Mouse (Mus musculus): ENCODE results near the gene Plppr2. TPM values are rescaled to one million over a fixed set of nuclear protein-coding genes. Genes with fewer than 3 reads are reported as not detected.

The Plppr2 gene
- 86.4 and 100 TPM in 2 replicates for polyA plus RNA-seq (2015; fragmentation: Nextera tagmentation; extraction: Ambion mirVana)

DNA sequence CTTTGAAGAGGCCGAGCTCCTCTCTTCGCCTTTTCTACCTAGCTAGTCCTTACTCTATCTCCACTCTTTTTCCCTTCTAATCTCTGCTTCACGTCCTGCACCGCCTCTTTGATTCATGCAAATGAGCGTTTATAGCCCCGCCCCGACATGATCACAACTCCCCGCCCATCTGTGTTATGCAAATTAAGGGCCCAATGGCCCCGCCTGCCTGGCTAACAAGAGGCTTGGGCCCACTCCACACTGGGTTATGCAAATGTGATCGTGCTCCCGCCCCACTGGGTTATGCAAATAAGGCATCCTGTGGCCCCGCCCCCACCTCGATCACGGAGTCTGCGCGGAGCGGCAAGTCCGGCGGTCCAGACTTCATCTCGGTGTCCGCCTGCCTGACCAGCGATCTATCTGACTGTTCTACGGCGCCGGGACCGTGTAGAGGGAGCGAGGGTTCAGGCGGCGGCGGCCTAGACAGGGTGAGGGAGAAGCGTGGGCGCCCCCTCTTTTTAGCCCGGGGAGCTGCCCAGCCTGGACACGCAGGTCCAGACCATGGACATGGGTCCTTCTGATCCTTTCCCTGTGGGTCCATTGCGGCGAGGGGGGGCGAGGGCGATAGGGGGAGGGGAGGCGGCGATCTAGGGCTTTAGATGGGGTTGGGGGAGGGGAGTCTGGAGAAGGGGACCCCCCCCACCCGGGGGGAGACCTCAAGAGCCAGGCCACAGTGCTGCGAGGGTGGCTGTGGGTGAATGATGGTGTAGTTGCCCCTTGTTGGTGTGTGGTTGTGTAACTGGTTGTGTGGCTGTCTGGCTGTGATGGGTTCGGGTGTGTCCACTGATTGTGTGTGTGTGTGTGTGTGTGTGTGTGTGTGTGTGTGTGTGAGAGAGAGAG is at the start of gene Plppr2:
Plppr2 (plus strand) TSS at position 342 of the 879 bp plus-strand sequence.
- Histone ChIP-seq H3K27me3 (replicated peaks) (no peaks in the 10 kb centered on the region), H3K4me1 (peaks cover 32% of the 10 kb centered on the region), H3K4me3 (replicated peaks) (peak within 1 kb of the TSS; percentile 74), H3K27ac (replicated peaks) (peak within 1 kb of the TSS; percentile 88), H3K4me2 (peak within 1 kb of the TSS; percentile 65), H3K36me3 (peaks cover 21% of the 10 kb centered on the region), H3K9ac (replicated peaks) (peak within 1 kb of the TSS; percentile 88), H3K9me3 (replicated peaks) (no peaks in the 10 kb centered on the region)
- peak; percentile 96 for ATAC-seq (ENCODE audit: low FRiP score)
- under 1% methylated on average over 42 of the region's 43 CpGs for WGBS

DNA sequence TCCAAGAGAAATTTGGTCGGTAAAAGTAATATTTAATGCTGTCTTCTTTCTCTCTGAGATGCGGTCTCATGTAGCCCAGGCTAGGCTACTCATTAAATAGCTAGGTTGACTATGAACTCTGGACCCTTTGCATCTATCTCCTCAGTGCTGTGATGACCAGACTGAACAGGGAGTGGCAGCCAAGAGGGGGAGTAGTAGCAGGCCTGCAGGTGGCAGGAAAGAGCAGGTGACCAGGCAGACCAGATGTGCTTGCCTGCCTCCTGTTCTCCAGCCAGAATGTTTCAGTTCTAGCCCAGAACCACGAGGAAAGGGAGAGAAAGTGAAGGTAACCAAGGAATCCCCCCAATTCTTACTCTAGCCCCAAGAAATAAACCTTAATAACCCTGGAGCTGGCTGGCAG is 47.6 kb upstream of the Plppr2 start:
- H3K27ac ChIP-seq (replicated peaks), result no peak overlapping the region
- no peak overlapping the region for H3K9ac ChIP-seq (replicated peaks)
- H3K4me3 ChIP-seq (replicated peaks), result no peak overlapping the region
- H3K4me2 ChIP-seq, result no peak overlapping the region
- H3K27me3 ChIP-seq (replicated peaks), result 0 out of 2 replicates have a peak, but pooled peaks cover 3% of the 10 kb centered on the region
- H3K9me3 ChIP-seq (replicated peaks), result no peaks in the 10 kb centered on the region
- H3K4me1 ChIP-seq, result no peaks in the 10 kb centered on the region
- 56% methylated on average over 3 of the region's 3 CpGs for WGBS
- no peaks in the 10 kb centered on the region for H3K36me3 ChIP-seq
- no peak for ATAC-seq (ENCODE audit: low FRiP score)

DNA sequence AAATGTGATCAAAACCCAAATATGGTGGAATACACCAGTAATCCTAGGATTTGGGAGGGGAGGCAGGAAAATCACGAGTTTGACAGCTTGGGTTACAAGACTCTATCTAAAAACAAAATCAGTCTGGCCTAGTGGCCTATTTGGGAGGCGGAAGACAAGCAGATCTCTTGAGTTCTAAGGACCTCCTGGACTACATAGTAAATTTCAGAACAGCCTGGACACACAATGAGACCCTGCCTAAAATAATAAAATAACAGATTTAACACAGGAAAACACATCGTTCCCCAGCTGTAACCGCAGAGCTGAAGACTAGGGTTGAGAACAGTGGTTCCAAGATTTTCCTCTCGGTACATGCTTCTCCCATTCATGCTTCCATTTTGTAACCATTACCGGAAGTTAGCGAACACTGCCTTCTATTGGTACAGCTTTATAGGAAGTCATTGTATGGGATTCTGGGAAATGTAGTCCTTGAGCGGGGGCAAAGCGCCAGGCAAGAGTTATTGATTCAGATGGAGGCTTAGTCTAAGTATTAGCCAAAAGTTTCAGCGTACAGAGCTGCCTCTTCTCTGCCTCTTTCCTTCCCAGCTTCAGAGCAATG is 35.5 kb upstream of the Plppr2 start:
- peak; percentile 83 for ATAC-seq (ENCODE audit: low FRiP score)
- H3K27ac ChIP-seq (replicated peaks), result peak overlapping the region; percentile 74
- H3K9ac ChIP-seq (replicated peaks), result peak overlapping the region; percentile 28; the same call in 1 of the 2 replicates
- peak overlapping the region; percentile 59 for H3K4me2 ChIP-seq
- H3K9me3 ChIP-seq (replicated peaks), result no peaks in the 10 kb centered on the region
- peaks cover 7% of the 10 kb centered on the region for H3K4me1 ChIP-seq
- no peaks in the 10 kb centered on the region for H3K36me3 ChIP-seq
- peaks cover 21% of the 10 kb centered on the region for H3K27me3 ChIP-seq (replicated peaks)
- WGBS, result 16% methylated on average over 10 of the region's 10 CpGs
- peak overlapping the region; percentile 45 for H3K4me3 ChIP-seq (replicated peaks)

DNA sequence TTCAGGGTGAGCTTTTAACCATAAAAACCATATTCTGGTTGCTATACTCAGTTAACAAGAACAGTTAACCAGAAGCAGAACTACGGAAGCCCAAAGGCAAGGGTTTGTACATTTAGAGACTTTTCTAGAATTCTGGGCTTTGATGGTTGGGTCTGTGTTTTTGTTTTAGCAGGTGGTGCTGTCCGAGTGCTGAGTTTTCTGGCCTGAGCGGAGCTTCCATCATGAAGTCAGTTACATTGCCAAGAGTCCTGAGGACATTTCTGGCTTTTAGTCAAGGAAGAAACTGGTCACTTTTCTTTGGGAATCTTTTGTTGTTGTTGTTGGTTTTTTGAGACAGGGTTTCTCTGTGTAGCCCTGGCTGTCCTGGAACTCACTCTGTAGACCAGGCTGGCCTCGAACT is 32.8 kb upstream of the Plppr2 start:
- Histone ChIP-seq H3K27ac (replicated peaks) (no peak overlapping the region), H3K4me2 (no peak overlapping the region), H3K4me3 (replicated peaks) (no peak overlapping the region), H3K9me3 (replicated peaks) (no peaks in the 10 kb centered on the region), H3K36me3 (no peaks in the 10 kb centered on the region), H3K4me1 (peaks cover 7% of the 10 kb centered on the region), H3K9ac (replicated peaks) (no peak overlapping the region), H3K27me3 (replicated peaks) (peaks cover 18% of the 10 kb centered on the region)
- WGBS, result 90% methylated on average over 4 of the region's 4 CpGs
- no peak for ATAC-seq (ENCODE audit: low FRiP score)

DNA sequence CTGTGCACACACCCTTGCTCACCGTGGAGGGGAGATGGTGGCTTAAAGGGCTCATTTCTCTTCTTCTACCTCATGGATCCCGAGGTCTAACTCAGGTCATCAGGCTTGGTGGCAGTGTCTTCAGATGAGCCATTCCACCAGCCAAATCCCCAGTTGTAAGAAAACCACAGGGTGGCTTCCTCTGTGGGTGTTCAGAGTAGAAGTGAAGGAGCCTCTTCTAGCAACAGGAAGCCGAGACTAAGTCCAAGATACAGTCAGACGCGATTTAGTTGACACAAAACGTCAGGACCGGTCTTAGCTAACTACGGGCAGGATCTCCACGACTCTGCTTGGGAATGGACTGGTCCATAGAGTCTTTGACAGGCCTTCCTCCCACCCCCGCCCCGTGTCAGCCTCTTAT is 28.6 kb upstream of the Plppr2 start:
- no peak overlapping the region for H3K4me2 ChIP-seq
- no peaks in the 10 kb centered on the region for H3K4me1 ChIP-seq
- H3K27me3 ChIP-seq (replicated peaks), result peaks cover 10% of the 10 kb centered on the region
- no peak overlapping the region for H3K27ac ChIP-seq (replicated peaks)
- H3K4me3 ChIP-seq (replicated peaks), result no peak overlapping the region
- H3K9ac ChIP-seq (replicated peaks), result no peak overlapping the region
- peaks cover 2% of the 10 kb centered on the region; the same call in 1 of the 2 replicates for H3K36me3 ChIP-seq
- WGBS, result 83% methylated on average over 11 of the region's 11 CpGs
- H3K9me3 ChIP-seq (replicated peaks), result no peaks in the 10 kb centered on the region
- no peak for ATAC-seq (ENCODE audit: low FRiP score)

DNA sequence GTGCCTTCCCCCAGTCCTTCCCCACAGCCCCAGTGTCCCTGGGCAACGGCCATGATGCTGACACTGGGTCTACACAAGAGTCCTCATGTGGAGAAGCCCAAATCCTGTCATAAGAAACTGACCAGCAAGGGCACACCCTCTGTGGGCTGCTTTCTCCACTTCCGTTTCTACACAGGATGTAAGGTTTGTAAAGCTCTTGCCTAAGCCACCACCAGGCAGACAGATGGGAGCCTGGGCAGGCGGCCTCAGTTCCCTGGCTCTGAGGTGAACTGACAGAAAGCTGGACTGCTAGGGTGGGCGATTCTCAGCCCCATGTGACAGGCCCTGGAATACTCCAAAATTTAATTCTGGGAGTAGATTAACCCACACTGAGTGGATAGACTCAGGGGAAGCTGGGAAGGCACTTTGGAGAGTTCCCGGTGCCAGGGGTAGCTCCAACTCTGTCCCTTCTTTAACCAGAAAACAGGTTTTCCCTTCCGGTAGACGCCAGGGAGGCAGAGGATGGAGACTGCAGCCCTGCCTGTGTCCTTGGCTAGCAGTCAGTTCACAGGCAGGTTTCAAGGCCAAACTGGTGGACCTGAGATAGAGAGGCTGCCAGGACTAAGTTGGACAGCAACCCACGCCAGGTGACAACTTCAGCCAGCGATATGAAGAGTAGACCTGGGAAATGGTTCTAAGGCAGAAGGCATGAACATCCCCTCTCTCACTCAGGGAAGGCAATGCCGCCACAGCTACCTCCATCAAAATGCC is 27.2 kb upstream of the Plppr2 start:
- H3K27me3 ChIP-seq (replicated peaks), result 0 out of 2 replicates have a peak, but pooled peaks cover 4% of the 10 kb centered on the region
- no peak for ATAC-seq (ENCODE audit: low FRiP score)
- 82% methylated on average over 10 of the region's 10 CpGs for WGBS
- no peak overlapping the region for H3K9ac ChIP-seq (replicated peaks)
- no peaks in the 10 kb centered on the region for H3K9me3 ChIP-seq (replicated peaks)
- H3K4me3 ChIP-seq (replicated peaks), result no peak overlapping the region
- peaks cover 9% of the 10 kb centered on the region for H3K36me3 ChIP-seq
- no peaks in the 10 kb centered on the region for H3K4me1 ChIP-seq
- no peak overlapping the region for H3K4me2 ChIP-seq
- no peak overlapping the region for H3K27ac ChIP-seq (replicated peaks)

DNA sequence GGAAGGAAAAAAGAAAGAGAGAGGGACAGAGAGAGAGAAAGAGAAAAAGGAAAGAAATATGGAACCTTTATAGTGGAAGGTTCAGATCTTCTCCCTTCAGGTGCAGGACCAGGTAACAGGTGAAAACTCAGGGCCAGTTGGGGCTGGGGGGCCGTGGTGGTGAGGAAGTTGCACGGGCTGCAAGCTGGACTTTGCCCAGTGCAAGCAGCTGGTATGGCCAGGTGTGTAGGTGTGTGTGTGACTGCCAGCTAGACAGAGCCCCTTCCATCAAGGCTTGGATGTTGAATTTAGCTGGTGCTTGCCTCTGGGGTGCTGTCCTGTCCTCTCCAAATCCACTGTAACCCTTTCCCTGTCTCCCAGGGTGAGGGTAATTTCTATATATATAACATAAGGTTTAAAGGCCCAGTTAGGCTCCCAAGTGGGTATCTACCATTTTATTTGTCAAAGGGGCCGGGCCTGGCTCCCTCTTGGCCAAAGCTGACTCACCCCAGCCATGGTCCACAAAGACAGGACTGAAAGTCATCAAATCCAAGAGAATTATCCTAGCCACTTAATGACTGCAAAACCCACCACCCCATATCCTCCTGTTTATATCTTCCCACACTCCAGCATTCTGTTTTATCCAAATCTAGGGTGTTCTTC is 19.9 kb upstream of the Plppr2 start:
- peak overlapping the region; percentile 87 for H3K4me2 ChIP-seq
- 0 out of 2 replicates have a peak, but pooled peaks cover 3% of the 10 kb centered on the region for H3K27me3 ChIP-seq (replicated peaks)
- H3K9ac ChIP-seq (replicated peaks), result peak overlapping the region; percentile 65
- H3K4me1 ChIP-seq, result peaks cover 15% of the 10 kb centered on the region
- ATAC-seq (ENCODE audit: low FRiP score), result no peak
- peak overlapping the region; percentile 68 for H3K4me3 ChIP-seq (replicated peaks)
- peaks cover 11% of the 10 kb centered on the region for H3K36me3 ChIP-seq
- H3K9me3 ChIP-seq (replicated peaks), result no peaks in the 10 kb centered on the region
- H3K27ac ChIP-seq (replicated peaks), result peak overlapping the region; percentile 71
- 68% methylated on average over 3 of the region's 3 CpGs for WGBS

DNA sequence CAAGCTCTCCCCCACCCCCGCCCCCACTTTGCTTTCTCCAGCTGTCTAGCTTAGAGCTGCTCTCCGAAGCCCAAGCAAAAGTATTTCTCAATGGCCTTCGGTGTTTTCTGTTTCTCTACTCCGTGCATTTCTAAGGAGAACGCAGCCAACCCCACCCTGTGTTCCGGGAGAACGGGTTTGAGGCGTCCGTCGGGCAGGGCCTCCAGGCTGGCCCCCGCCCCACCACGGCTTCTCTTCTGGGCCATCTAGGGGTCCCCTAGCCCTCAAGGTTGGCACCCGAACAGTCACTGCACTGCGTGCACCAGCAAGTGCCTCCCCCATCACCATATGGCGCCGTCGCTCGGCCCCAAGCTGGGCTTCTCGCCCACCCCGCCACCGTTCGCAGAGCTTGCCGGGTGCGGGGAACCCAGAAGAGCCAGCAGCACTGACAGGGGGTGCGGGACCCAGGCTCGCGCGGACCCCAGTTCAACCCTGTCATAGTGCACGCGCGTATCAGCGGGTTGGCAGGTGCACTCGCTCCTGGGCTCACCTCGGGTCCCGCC is 19.3 kb upstream of the Plppr2 start:
- H3K4me2 ChIP-seq, result peak overlapping the region; percentile 87
- H3K9ac ChIP-seq (replicated peaks), result peak overlapping the region; percentile 65
- peaks cover 15% of the 10 kb centered on the region for H3K4me1 ChIP-seq
- peak overlapping the region; percentile 68 for H3K4me3 ChIP-seq (replicated peaks)
- ATAC-seq (ENCODE audit: low FRiP score), result peak; percentile 79
- peak overlapping the region; percentile 71 for H3K27ac ChIP-seq (replicated peaks)
- WGBS, result 2% methylated on average over 35 of the region's 35 CpGs
- 0 out of 2 replicates have a peak, but pooled peaks cover 3% of the 10 kb centered on the region for H3K27me3 ChIP-seq (replicated peaks)
- peaks cover 11% of the 10 kb centered on the region for H3K36me3 ChIP-seq
- H3K9me3 ChIP-seq (replicated peaks), result no peaks in the 10 kb centered on the region

DNA sequence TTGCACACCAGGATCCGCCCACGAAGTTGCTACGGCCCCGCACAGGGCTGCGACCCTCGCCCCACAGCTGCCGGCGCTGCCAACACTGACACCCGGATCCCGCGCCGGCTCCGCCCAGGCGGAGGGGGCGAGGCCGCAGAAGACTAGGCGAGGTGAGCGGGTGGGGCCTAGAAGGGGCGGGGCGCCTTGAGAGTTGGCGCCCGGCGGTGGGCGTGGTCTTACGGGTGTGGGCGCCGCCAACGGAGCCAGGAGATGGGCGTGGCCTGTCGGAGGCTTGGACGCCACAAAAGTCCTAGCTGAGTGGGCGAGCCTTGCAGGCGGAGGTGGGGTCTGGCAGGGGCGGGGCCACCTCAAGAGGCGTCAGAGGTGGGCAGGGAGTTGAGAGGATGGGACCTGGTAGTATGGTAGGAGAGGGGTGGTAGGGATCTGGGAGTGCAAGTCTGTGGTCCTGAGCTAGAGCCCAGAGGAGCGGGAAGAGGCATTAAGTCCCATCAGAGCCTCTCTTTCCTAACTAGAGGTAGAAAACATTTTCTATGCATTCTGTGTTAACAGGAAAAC is 18.7 kb upstream of the Plppr2 start, which contains the start of gene Rab3d:
Rab3d (minus strand) TSS at position 158 of the 558 bp plus-strand sequence.
- Histone ChIP-seq H3K36me3 (peaks cover 11% of the 10 kb centered on the region), H3K9me3 (replicated peaks) (no peaks in the 10 kb centered on the region), H3K9ac (replicated peaks) (peak within 1 kb of the TSS; percentile 65), H3K27me3 (replicated peaks) (0 out of 2 replicates have a peak, but pooled peaks cover 3% of the 10 kb centered on the region), H3K4me2 (peak within 1 kb of the TSS; percentile 87), H3K27ac (replicated peaks) (peak within 1 kb of the TSS; percentile 71), H3K4me1 (peaks cover 15% of the 10 kb centered on the region), H3K4me3 (replicated peaks) (peak within 1 kb of the TSS; percentile 68)
- ATAC-seq (ENCODE audit: low FRiP score), result peak; percentile 90
- WGBS, result under 1% methylated on average over 36 of the region's 36 CpGs

DNA sequence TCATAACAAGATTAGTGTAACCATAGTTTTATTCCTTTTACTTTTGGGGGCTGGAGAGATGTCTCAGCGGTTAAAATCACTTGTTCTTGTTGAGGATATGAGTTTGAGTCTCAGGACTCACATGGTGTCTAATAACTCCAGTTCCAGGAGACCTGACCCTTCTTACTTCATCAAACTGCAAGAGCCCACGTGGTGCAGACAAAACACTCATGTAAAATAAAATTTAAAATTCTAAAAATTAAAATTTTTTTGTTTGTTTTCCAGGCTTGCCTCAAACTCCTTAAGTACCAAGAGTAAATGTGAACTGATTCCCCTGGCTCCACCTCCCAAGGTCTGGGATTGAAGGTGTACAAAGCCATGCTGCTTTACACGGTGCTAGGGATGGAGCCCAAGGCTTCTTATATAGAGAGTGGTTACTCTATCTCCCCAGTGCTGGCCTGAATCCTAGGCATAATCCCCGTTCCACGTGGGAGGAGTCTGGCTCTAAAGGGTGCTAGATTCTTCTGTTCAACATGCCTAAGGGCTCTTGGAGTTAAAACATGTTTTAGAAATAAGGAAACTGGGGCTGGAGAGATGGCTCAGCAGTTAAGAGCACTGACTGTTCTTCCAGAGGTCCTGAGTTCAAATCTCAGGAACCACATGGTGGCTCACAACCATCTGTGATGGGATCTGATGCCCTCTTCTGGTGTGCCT is 18.0 kb upstream of the Plppr2 start:
- no peak overlapping the region for H3K9ac ChIP-seq (replicated peaks)
- H3K4me3 ChIP-seq (replicated peaks), result peak overlapping the region; percentile 68
- peaks cover 11% of the 10 kb centered on the region for H3K36me3 ChIP-seq
- H3K27me3 ChIP-seq (replicated peaks), result 0 out of 2 replicates have a peak, but pooled peaks cover 3% of the 10 kb centered on the region
- peaks cover 15% of the 10 kb centered on the region for H3K4me1 ChIP-seq
- no peak for ATAC-seq (ENCODE audit: low FRiP score)
- H3K4me2 ChIP-seq, result peak overlapping the region; percentile 87
- no peaks in the 10 kb centered on the region for H3K9me3 ChIP-seq (replicated peaks)
- WGBS, result 23% methylated on average over 5 of the region's 5 CpGs
- no peak overlapping the region for H3K27ac ChIP-seq (replicated peaks)

All from neural tube, embryonic 15.5 days (tissue).